Mouse (Mus musculus) MEL (cell line): ENCODE data around the gene Tfap2e.

Experiments
- BHLHE40 ChIP-seq: IDR thresholded peaks from 2 replicates; pipeline ENCODE4 v1.6.1; 2012; ENCODE audit warnings: low read depth, mild to moderate bottlenecking, inconsistent platforms, low read length, improper control_type of control experiment, borderline replicate concordance
- CTCF ChIP-seq, 3 experiments: IDR thresholded peaks in 2 of 3; conservative IDR thresholded peaks in 1 of 3; 2 replicates each; pipeline ENCODE4 v1.5.1; 2011 to 2012; ENCODE audit warnings: low read length in 3 of 3, low read depth in 2 of 3, mild to moderate bottlenecking in 2 of 3, improper control_type of control experiment in 1 of 3, inconsistent platforms in 1 of 3, mixed read lengths in 1 of 3, moderate library complexity in 1 of 3; ENCODE audit not compliant: control insufficient read depth in 1 of 3, insufficient read depth in 1 of 3, poor library complexity in 1 of 3, severe bottlenecking in 1 of 3
- HCFC1 ChIP-seq: IDR thresholded peaks from 2 replicates; pipeline ENCODE4 v1.6.1; 2012; ENCODE audit warnings: low read depth, mild to moderate bottlenecking, inconsistent platforms, low read length, improper control_type of control experiment, moderate library complexity
- JUND ChIP-seq: IDR thresholded peaks from 2 replicates; pipeline ENCODE4 v1.6.1; 2011; ENCODE audit warnings: low read depth, mild to moderate bottlenecking, improper control_type of control experiment, low read length
- MAFK ChIP-seq: IDR thresholded peaks from 2 replicates; pipeline ENCODE4 v1.6.1; 2011; ENCODE audit warnings: low read depth, mild to moderate bottlenecking, low read length, improper control_type of control experiment, borderline replicate concordance
- POLR2A ChIP-seq, 2 experiments: IDR thresholded peaks; 2 replicates each; pipeline ENCODE4 v1.6.1; 2011 to 2012; ENCODE audit warnings: low read length in 2 of 2, mild to moderate bottlenecking in 2 of 2, control low read depth in 1 of 2, improper control_type of control experiment in 1 of 2, low read depth in 1 of 2, moderate library complexity in 1 of 2; ENCODE audit not compliant: control insufficient read depth in 1 of 2, insufficient read depth in 1 of 2, poor library complexity in 1 of 2
- ZC3H11A ChIP-seq: IDR thresholded peaks from 2 replicates; pipeline ENCODE4 v1.6.1; 2012; ENCODE audit warnings: low read depth, mild to moderate bottlenecking, inconsistent platforms, low read length, improper control_type of control experiment

GRCm38 (mm10) chr4:126751556-126752023 is 15.6 kb upstream of the Tfap2e start:
- no peak for TF ChIP-seq CTCF (IDR thresholded peaks at IDR 0.05 in 2 of 3, conservative IDR thresholded peaks at IDR 0.05 in 1 of 3; ENCODE audit: control insufficient read depth in 1 of 3, insufficient read depth in 1 of 3, low read depth in 2 of 3, low read length in 3 of 3, poor library complexity in 1 of 3, severe bottlenecking in 1 of 3)
- TF ChIP-seq JUND, result no peak
- TF ChIP-seq POLR2A (IDR thresholded peaks at IDR 0.05; ENCODE audit: control insufficient read depth in 1 of 2, insufficient read depth in 1 of 2, low read depth in 1 of 2, low read length in 2 of 2, poor library complexity in 1 of 2), result no peak
- no peak for TF ChIP-seq ZC3H11A
- no peak for TF ChIP-seq BHLHE40
- TF ChIP-seq MAFK, result no peak
- TF ChIP-seq HCFC1, result no peak
